Mouse (Mus musculus) cerebellum, adult 2 months (tissue): ENCODE results near the gene Zfp771.

Source experiments
- CTCF ChIP-seq: fragments of 200-500 bp; IDR thresholded peaks from 2 replicates; pipeline ENCODE4 v1.5.1; 2011; ENCODE audit warnings: low read depth, mild to moderate bottlenecking, control low read depth, low read length, moderate library complexity, borderline replicate concordance; ENCODE audit not compliant: insufficient read depth
- POLR2A ChIP-seq: fragments of 200-500 bp; IDR thresholded peaks from 2 replicates; pipeline ENCODE4 v1.6.1; 2011; ENCODE audit warnings: low read length, control low read depth, borderline replicate concordance; ENCODE audit not compliant: insufficient read depth

DNA sequence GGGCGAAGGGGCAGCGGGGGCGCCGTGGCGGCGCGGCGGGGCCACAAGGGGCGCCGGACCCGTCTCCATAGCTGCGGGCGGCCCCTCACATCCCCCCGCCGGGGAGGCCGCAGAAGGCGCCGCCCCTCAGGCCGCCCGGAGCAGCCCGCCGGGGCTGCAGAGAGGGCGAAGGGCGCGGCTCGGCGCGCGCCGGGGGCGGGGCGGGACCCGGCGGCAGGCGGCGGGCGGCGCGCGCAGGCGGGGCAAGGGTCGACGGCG lies 35.9 kb upstream of the Zfp771 start, which contains the start of gene Tbc1d10b:
- TF ChIP-seq POLR2A = no peak
- TF ChIP-seq CTCF = no peak
